Mouse (Mus musculus) natural killer cell, adult 2 months (primary cell): ENCODE measurements at regions not wholly inside any gene's neighbourhood (a gene's known extent, or its start where the extent isn't known, plus 50 kb on each side); places are given as distances from the start of the nearest gene placed in this dataset.

ENCODE experiments used
- DNase-seq, 2 experiments: peaks; one replicate each; pipeline ENCODE4 v3.0.0; 2022; ENCODE audit warnings: low spot score in 2 of 2

DNA sequence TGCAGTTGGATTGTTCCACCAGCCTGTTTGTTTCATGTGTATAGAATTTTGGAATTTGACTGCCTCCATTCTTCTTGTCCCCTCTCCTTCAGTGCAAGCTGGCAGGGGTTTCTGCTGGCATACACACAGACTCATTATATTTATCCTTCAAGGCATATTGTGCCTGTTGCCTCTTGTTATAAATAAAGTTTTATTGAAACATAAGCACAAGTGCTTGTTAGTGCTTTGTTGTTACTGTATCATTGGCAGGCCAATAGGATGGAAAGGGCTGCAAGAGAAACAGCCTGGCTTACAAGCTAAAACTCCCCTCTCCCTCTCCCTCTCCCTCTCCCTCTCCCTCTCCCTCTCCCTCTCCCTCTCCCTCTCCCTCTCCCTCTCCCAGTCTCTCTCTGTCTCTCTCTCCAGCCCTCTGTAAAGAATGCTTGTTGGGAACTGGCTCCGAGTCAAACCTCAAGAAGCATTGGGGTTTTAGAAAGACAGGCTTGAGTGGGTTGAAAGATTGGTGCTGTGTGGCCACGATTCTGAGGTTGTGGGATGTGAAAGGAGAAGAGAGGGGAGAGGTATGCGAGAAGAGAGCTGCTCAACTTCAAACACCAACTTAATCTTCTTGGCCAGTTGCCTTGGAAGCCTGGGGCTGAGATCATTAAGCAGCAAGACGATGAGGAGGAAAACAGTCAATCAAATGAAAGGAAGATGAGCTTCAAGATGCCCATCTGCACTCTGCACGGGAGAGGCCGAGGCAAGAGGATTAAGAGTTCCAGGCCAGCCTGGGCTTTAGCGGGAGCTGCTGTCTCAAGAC lies 258.1 kb upstream of the Prok2 start:
- no peak for DNase-seq

DNA sequence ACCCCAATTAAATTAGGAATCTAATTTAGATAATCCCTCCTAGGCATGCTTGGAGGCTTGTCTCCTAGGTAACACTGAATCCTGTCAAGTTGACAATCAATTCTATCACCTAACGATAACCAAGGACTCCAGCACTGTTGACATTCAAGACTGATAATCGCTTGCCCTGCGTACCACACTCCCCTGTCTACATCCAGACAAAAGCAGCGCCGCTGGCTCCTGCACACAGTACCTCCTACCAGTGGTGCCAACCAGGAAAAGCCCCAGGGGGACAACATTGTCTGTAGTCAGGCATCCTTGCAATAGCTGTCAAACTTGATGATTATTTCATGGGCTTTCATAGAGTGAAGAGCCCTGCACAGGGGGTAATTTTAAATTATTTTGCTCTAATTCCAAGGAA lies 253.4 kb upstream of the Prok2 start:
- DNase-seq, result no peak

DNA sequence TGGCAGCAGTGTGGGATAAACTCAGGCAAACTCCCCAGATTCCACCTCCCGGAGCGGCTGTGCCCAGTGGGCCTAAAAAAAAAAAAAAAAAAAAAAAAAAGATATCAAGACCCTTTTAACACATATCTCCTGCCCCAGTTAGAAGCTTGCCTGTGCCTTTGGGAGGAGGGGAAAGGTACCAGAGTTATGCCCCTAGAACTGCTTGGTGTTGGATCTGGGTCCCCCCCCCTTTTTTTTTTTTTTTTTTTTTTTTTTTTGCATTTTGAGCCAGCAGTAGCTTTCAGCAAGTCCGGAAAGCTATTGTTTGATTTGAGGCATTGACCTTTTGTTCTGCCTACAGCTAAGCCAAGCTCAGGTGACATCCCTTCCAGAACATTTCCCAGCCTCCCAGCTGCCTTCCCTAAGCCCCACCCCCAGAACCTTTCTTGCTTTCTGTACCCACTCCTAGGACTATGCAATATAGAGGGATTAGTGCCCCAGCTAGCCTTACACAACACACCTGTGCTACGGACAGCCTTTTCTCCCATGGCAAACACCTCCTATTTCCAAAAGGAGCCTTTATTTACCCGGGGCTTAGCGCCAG lies 252.1 kb upstream of the Prok2 start:
- no peak for DNase-seq

DNA sequence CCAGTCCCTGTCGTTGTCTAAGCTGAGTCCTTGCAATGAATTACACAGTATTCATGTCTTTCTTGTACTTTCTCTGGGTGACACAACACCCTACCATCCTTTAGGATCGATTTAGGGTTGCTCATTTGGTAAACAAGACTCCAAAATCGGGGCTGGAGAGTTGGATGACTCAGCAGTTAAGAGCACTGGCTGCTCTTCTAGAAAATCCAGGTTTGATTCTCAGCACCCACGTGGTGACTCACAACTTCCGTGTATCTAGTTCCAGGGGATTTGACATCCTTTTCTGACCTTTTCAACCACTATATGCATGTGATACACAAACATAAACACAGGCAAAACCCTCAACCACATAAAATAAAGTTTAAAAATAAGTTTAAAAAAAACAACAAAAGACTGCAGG lies 250.0 kb upstream of the Prok2 start:
- DNase-seq, result no peak

DNA sequence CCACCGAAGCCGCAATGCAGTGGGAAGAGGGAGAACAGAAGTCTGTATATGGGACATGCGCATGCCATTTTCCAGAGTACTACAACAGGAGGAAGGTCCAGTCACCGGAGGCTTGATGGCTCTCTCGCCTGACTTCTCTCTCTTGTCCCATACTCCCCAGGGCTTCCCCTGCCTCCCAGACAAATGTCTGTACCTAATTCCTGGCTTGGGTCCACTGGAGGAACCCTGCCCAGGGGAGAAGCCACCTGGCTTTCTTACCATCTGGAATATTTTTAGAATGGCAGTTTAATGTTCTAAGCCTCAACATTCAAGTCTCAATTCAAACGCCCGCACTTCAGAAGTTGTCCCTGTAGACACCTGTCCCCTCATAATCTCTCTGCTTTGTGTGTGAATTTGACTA lies 249.3 kb upstream of the Prok2 start:
- DNase-seq, result no peak

DNA sequence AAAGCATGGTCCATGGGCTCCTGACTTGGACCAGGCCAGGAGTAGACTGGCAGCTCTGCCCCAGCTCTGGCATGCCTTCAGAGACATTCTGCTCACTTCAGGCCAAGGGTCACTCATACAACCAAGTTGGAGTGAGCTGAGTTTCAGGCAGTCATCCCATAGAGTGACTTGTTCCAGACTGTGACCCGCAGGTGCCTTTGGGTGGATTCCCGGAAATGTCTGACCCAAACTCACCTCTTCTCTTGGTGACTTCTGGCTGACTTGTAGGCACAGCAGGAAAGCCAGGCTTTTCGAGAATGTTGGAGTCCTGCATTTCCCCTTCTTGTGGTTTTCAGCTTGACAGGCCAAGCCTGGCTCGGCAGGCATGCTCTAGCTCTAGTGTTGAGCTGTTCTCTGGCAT lies 248.3 kb upstream of the Prok2 start:
- DNase-seq, result no peak

DNA sequence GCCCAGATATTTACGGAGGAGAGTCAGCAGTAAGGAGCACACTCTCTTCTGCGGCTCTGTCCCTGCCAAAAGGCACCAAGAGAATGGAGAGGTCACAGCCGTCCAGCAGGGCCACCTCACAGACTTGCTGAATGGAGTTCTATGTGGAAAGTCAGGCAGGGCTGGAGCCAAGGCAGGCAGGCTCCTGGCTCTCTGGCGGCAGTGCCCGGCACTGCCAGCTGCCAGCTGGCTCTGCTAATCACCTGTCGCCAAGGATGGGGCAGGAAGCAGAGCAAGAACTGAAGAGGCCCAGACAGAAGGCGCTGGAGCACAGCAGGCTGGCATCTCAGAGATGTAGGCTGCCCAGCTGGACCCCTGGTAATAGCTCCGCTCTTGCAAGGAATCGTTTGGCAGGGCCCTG lies 245.2 kb upstream of the Prok2 start:
- no peak for DNase-seq

DNA sequence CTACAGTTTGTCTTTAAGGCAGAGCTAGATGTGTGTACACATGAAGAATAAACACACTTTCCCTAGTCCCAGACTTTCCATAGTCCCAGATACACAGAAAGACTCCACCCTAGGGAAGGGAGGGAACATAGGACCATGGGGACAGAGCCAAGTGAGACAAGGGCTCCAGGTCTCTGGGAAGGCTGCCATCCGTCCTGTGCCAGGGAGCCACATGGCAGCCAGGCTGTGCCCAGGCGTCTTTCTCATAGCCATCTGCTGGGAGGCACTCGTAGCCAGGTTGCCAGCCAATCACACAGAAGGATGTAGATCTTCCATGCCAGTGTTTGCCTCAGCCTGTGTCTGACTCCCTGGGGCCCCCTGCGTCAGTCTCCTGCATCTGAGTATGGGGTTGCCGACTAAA lies 242.7 kb upstream of the Prok2 start:
- no peak for DNase-seq

DNA sequence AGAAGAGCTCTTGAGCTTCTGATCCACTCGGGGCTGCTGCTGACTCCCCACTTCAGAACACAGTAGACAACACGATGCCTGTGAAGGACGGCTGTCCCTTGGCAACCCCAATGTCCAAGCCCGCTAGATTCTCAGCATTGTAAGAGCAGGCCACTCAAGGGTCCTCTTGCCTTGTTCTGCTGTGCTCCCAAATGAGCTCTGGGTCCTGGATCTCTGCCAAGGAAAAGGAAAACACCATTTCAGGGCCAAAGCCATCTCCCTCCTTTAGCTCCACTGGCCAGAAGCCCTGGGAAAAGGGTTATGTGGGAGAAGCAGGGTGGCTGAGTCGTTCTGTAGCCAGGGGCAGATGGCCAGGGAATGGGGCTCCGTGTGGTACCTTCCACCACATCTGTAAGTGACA lies 241.3 kb upstream of the Prok2 start:
- no peak for DNase-seq

DNA sequence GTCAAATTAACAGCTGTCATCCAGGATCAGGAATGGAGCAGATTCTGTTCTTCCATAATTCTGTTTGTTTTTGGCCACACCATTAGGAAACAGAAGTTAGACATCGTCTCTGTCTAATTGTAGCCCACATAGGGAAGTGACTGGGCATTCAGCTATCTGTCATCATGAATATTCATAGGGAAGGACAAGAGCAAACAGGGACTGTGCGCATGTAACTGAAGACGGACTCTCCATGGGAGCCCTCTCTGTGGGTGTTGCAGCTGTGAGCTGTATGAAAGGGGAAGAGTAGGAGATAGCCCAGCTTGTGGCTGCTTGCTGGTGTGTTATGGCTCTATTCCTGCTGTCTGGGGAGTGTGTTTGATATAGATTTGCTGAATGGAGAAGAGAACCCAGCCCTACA lies 238.3 kb upstream of the Prok2 start:
- DNase-seq, result no peak

DNA sequence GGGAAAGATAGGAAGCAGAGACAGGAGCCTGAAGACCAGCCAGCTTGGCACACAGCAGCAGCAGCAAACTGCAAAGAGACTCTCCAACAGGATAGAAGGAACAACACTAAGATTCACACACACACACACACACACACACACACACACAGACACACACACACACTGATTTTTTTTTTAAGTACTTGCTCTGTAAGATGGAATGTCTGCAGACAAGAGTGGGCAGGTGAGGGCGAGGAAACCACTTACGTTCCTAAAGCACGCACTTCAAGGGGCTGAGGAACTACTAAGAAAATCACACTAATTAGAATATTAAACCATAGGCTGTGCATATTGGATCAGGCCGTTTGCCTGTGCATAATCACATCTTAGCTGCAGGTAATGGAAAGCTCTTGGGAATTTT lies 237.8 kb upstream of the Prok2 start:
- no peak for DNase-seq

DNA sequence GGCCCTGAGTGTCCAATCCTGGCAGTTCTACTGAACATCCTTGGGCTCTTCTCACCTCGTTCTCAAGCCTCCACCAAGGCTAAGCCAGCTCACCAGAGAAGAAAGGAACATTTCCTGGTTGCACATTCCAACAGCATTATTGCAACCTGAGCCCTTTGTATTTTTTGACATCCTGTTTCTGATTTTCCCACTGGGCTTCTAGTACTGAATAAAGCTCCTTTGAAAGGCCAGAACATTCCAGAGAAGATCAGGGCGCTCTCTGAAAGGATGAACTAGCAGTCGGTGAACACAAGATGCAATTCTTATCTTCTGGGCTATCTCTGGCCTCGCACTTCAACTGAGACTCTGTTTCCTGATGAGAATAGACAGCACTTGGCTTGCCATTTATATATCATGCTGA lies 233.2 kb upstream of the Prok2 start:
- DNase-seq, result no peak

DNA sequence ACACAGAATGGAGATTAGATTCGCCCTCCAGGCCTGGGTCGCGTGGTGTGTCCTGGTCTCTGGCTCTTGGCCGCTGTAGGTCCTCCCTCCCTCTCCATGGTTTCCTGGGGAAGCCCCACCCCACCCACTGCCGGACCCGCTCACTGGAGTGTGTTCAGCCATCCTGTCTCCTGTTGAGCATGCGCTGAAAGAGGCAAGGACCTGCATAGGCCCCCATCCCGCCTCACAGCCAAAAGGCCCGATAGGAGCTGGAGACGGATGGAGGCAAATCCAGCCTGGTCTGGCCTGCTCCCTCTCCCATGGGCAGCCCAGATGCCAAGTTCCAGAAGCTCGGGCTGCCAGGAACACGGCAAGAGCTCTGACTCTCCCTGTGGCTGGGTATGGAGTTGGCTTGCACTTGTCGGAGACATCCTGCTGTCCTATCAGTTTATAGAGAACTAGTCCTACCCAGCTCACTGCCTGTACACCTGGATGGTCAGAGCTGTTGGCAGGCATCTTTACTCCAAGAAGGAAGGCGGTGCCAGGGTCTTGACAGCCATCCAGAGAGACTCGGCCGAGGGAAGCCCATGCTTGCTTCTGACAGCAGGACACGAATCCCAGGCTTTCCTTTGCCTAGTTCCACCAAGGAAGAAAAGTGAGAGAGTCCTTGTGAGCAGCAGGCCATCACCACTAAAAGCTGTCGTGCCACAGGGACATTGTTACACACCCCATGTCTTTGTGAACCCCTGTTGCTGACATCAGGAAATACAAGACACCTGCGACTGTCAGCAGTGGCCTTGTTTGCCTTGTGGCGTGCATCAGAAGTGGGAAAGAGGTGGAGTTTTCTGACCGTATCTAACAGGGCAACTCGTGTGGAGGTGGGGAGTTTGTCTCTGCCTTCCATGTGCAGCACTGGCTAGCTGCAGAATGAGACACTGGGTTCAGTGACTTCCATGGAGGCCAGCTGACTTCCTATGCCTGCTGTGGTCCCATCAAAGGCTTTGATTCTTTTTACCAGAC lies 228.9 kb upstream of the Prok2 start:
- DNase-seq, result no peak

DNA sequence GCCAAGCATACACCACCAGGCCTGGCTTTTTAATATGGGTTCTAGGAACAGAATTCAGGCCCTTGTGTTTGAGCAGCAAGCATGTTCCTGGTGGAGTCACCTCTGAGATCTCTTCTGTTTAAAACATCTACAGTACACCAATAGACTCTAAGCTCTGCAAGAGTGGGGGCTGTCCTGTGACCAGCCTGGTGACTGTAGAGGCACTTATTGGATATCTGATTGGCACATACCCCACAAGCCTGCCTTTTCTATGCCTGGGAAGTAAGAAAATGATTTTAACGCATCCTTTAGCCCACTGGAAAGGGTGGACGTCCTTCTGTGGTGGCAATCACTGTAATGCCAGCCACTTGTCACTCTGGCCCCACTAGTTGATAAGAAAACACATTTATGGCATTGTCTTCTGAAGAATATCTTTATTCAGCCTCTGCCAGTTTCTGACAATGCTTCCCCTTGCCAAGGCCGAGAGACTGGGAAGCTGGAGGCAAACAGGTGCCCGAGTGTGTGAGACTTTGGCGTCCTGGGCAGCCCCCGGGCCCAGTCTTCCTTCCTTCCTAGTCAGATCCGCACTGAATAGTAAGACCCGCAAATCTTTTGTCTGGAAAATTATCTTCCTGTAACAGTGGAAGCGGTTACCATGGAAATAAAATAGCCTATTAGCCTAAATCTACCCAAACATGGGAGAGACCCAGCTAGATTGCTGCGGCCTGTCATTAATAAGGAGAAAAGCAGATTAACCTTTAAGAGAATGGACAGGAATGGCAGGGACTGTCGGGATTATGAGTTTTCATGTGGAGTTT lies 228.0 kb upstream of the Prok2 start:
- DNase-seq, result no peak

DNA sequence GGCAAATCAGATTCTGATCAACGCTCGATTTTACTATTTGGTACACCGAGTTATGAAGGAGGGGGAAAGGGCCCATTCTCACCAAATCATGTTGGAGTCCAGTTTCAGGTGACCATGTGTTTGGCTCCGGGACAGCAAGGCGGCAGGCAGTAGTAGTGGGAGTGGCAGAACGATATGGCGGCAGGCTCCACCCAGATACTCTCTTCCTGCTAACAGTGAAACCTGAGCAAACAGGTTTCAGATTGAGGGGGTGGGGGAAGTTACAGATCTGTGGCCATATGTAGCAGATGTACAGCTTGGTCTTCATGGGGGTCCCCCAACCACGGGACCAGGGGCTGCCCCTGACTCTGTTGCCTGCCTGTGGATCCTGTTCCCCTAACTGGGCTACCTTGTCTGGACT lies 224.6 kb upstream of the Prok2 start:
- no peak for DNase-seq

DNA sequence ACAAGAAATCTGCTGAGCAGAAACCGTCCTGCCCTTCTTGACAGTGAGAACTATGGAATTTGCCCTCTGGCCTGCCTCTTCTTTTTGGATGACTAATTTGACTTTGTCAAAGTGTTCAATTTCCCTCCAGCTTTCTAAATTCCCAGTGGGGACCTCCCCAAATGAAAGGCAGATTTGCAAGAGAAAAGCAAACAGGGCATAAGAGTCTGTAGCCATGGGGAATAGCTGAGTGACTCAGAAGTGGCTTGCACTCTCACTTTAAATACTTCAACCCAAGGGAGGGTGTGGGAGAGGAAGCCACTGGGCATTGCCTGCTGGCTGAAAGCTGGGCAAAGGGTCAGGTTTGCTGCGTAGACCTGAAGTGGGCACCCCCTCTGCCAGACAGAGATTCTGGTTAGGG lies 220.7 kb upstream of the Prok2 start:
- no peak for DNase-seq

DNA sequence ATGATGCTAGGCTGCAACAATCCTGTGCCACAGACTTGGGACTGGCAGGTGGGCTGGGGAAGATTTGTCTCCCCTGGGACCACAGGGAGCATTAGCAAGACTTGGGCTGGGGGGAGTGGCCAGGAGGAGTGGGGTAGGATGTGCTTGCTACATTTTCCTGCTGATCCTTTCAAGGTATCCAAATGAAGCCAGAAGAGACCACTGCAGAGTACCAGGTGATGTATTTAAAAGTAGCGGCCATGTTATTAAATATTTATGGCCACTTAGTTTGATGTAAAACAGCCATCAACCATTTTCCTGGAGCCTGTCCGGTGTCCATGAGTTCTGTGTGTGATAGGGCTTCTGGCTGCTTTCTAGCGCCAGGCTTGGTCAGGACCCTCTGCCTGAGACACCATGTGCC lies 220.3 kb upstream of the Prok2 start:
- DNase-seq, result no peak

DNA sequence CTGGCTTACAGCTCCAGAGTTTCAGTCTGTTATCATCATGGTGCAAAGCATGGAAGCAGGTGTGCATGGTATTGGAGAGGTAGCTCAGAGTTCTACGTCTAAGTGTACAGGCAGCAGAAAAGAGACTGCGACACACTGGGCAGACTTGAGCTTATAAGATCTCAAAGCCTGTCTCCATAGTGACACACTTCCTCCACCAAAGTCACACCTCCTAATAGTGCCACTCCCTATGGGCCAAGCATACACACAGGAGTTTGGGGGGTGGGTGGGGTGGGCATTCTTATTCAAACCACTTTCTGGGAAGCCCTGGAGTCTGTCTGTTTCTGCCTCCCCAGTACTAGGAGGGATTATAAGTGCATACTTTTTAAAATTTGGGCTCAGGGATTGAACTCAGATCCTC lies 219.5 kb upstream of the Prok2 start:
- no peak for DNase-seq

DNA sequence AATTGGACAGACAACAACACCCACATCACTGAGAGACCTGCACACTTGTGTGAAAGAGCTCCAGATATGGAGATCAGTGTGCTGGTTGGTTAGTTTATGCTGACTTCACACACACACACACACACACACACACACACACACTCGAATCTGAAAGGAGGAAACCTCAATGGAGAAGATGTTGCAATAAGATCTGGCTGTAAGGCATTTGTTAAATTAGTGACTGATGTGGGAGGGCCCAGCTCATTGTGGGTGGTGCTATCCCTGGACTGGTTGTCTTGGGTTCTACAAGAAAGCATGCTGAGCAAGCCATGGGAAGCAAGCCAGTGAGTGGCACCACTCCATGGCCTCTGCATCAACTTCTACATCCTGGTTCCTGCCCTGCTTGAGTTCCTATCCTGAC lies 216.8 kb upstream of the Prok2 start:
- no peak for DNase-seq

DNA sequence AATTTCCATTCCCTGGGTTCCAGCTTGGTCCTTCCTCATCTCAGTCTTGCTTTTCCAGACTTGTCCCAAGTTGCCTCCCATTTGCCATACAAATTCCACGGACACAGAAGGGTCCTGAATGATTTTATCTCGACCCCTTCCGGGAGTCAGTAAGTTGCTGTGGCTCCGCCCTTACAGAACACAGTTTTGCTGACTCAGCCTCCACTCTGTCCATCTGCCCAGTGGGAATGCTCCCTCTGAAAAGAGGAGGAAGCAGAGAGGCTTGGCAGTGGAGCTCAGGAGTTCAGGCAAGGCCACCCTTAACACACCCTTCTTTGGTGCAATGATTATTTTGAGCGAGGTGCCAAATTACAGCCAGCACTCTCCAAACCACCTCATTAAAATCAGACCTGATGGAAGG lies 213.9 kb upstream of the Prok2 start:
- DNase-seq, result no peak

DNA sequence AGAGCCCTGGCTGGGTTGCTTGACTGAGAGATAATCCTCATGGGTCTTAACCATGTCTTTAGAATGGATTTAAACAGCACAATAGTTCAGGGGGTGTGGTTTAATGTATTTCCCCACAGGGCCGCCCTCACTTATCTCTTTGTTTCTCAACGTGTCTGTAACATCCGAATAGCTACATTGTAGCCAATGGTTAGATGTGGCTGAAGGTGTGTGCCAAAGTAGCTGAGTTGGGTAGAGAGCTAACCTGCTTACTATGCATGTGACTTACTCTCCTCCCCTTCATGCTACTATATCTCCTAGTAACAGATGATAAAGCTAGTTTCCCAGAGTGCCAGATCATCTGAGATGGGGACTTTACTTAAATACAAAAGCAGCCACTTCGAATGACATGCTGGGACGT lies 213.2 kb upstream of the Prok2 start:
- DNase-seq, result no peak

DNA sequence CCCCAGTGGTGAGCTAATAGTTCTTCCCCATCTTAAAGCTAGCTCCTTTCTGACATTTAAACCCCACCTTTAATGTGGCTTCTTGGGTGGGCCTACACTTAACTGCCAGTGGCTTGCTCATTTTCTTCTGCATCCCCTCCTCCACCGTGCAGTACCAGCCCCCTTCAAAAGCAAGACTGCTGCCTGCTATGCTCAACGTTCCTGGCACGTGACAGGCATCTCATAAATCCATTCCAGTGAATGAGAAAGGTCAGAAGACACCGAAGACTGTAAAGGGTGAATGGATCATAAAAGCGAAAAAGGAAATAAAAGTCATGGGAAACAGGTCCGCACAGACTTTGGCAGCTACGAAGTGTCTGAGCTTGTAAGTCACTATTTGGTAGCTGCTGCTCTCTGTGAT lies 212.8 kb upstream of the Prok2 start:
- no peak for DNase-seq
